Mouse (Mus musculus): ENCODE data around the gene Oma1. TPM values are rescaled to one million over a fixed set of nuclear protein-coding genes. Genes with fewer than 3 reads are reported as not detected.

Oma1 gene
- polyA plus RNA-seq, 1 experiment from 2014 or later, result 10.9 TPM

GRCm38 (mm10) chr4:103387292-103387691 lies 73.7 kb downstream of the Oma1 start:
- H3K9me3 ChIP-seq (ENCODE audit: control insufficient read depth, low read length), result no peaks in the 10 kb centered on the region
- peak; percentile 54; the same call in 1 of the 2 replicates for ATAC-seq
- no peak overlapping the region for H3K9ac ChIP-seq (ENCODE audit: low read depth, low read length)
- no peak overlapping the region for H3K4me3 ChIP-seq (ENCODE audit: low read length)
- WGBS, result 51% methylated on average over 3 of the region's 3 CpGs
- H3K36me3 ChIP-seq (ENCODE audit: control insufficient read depth, insufficient read depth, low read length), result no peaks in the 10 kb centered on the region
- no peak overlapping the region for H3K27ac ChIP-seq (ENCODE audit: low read depth, low read length)
- no peak overlapping the region for H3K4me2 ChIP-seq (ENCODE audit: low read length)
- H3K27me3 ChIP-seq (replicated peaks; ENCODE audit: control insufficient read depth, insufficient read depth, low read length), result no peaks in the 10 kb centered on the region
- H3K4me1 ChIP-seq (ENCODE audit: control insufficient read depth, insufficient read depth, low read depth, low read length), result no peaks in the 10 kb centered on the region; the same call in 1 of the 2 replicates

GRCm38 (mm10) chr4:103388530-103389178 lies 75.0 kb downstream of the Oma1 start:
- WGBS, result 74% methylated on average over 8 of the region's 8 CpGs
- no peaks in the 10 kb centered on the region for H3K9me3 ChIP-seq (ENCODE audit: control insufficient read depth, low read length)
- H3K27me3 ChIP-seq (replicated peaks; ENCODE audit: control insufficient read depth, insufficient read depth, low read length), result no peaks in the 10 kb centered on the region
- H3K27ac ChIP-seq (ENCODE audit: low read depth, low read length), result no peak overlapping the region
- no peak for ATAC-seq
- no peak overlapping the region for H3K9ac ChIP-seq (ENCODE audit: low read depth, low read length)
- H3K36me3 ChIP-seq (ENCODE audit: control insufficient read depth, insufficient read depth, low read length), result no peaks in the 10 kb centered on the region
- no peaks in the 10 kb centered on the region; the same call in 1 of the 2 replicates for H3K4me1 ChIP-seq (ENCODE audit: control insufficient read depth, insufficient read depth, low read depth, low read length)
- H3K4me3 ChIP-seq (ENCODE audit: low read length), result no peak overlapping the region
- H3K4me2 ChIP-seq (ENCODE audit: low read length), result no peak overlapping the region

GRCm38 (mm10) chr4:103389583-103389982 lies 76.0 kb downstream of the Oma1 start:
- H3K36me3 ChIP-seq (ENCODE audit: control insufficient read depth, insufficient read depth, low read length), result no peaks in the 10 kb centered on the region
- H3K4me3 ChIP-seq (ENCODE audit: low read length), result no peak overlapping the region
- 36% methylated on average over 3 of the region's 3 CpGs for WGBS
- no peak for ATAC-seq
- no peaks in the 10 kb centered on the region for H3K27me3 ChIP-seq (replicated peaks; ENCODE audit: control insufficient read depth, insufficient read depth, low read length)
- H3K27ac ChIP-seq (ENCODE audit: low read depth, low read length), result no peak overlapping the region
- no peaks in the 10 kb centered on the region for H3K9me3 ChIP-seq (ENCODE audit: control insufficient read depth, low read length)
- H3K9ac ChIP-seq (ENCODE audit: low read depth, low read length), result no peak overlapping the region
- H3K4me1 ChIP-seq (ENCODE audit: control insufficient read depth, insufficient read depth, low read depth, low read length), result no peaks in the 10 kb centered on the region; the same call in 1 of the 2 replicates
- H3K4me2 ChIP-seq (ENCODE audit: low read length), result no peak overlapping the region

- Histone ChIP-seq H3K9me3 (ENCODE audit: control insufficient read depth, low read length) (no peaks in the 10 kb centered on the region), H3K9ac (ENCODE audit: low read depth, low read length) (no peak overlapping the region), H3K4me1 (ENCODE audit: control insufficient read depth, insufficient read depth, low read depth, low read length) (no peaks in the 10 kb centered on the region; the same call in 1 of the 2 replicates), H3K4me2 (ENCODE audit: low read length) (no peak overlapping the region), H3K27ac (ENCODE audit: low read depth, low read length) (no peak overlapping the region), H3K27me3 (replicated peaks; ENCODE audit: control insufficient read depth, insufficient read depth, low read length) (no peaks in the 10 kb centered on the region), H3K4me3 (ENCODE audit: low read length) (no peak overlapping the region), H3K36me3 (ENCODE audit: control insufficient read depth, insufficient read depth, low read length) (no peaks in the 10 kb centered on the region)
- ATAC-seq, result no peak
- WGBS, result 63% methylated on average over 2 of the region's 2 CpGs
These were observed 76.9 kb downstream of the Oma1 start for GRCm38 (mm10) chr4:103390499-103390898.

- H3K4me3 ChIP-seq (ENCODE audit: low read length), result no peak overlapping the region
- no peak overlapping the region for H3K4me2 ChIP-seq (ENCODE audit: low read length)
- 88% methylated on average over 4 of the region's 4 CpGs for WGBS
- no peak overlapping the region for H3K27ac ChIP-seq (ENCODE audit: low read depth, low read length)
- no peaks in the 10 kb centered on the region for H3K4me1 ChIP-seq (ENCODE audit: control insufficient read depth, insufficient read depth, low read depth, low read length)
- no peaks in the 10 kb centered on the region for H3K27me3 ChIP-seq (replicated peaks; ENCODE audit: control insufficient read depth, insufficient read depth, low read length)
- no peaks in the 10 kb centered on the region for H3K36me3 ChIP-seq (ENCODE audit: control insufficient read depth, insufficient read depth, low read length)
- H3K9ac ChIP-seq (ENCODE audit: low read depth, low read length), result no peak overlapping the region
- H3K9me3 ChIP-seq (ENCODE audit: control insufficient read depth, low read length), result no peaks in the 10 kb centered on the region
- ATAC-seq, result no peak
These were observed 81.5 kb downstream of the Oma1 start for GRCm38 (mm10) chr4:103395066-103395465.

- Histone ChIP-seq H3K36me3 (ENCODE audit: control insufficient read depth, insufficient read depth, low read length) (no peaks in the 10 kb centered on the region), H3K9ac (ENCODE audit: low read depth, low read length) (no peak overlapping the region), H3K27ac (ENCODE audit: low read depth, low read length) (no peak overlapping the region), H3K4me2 (ENCODE audit: low read length) (no peak overlapping the region), H3K9me3 (ENCODE audit: control insufficient read depth, low read length) (no peaks in the 10 kb centered on the region), H3K27me3 (replicated peaks; ENCODE audit: control insufficient read depth, insufficient read depth, low read length) (no peaks in the 10 kb centered on the region), H3K4me1 (ENCODE audit: control insufficient read depth, insufficient read depth, low read depth, low read length) (no peaks in the 10 kb centered on the region), H3K4me3 (ENCODE audit: low read length) (no peak overlapping the region)
- ATAC-seq, result no peak
- WGBS, result 80% methylated on average over 9 of the region's 9 CpGs
These were observed 82.3 kb downstream of the Oma1 start for GRCm38 (mm10) chr4:103395905-103396304.

- 82% methylated on average over 4 of the region's 4 CpGs for WGBS
- H3K9ac ChIP-seq (ENCODE audit: low read depth, low read length), result no peak overlapping the region
- H3K4me1 ChIP-seq (ENCODE audit: control insufficient read depth, insufficient read depth, low read depth, low read length), result no peaks in the 10 kb centered on the region
- no peaks in the 10 kb centered on the region for H3K27me3 ChIP-seq (replicated peaks; ENCODE audit: control insufficient read depth, insufficient read depth, low read length)
- no peak for ATAC-seq
- H3K27ac ChIP-seq (ENCODE audit: low read depth, low read length), result no peak overlapping the region
- no peaks in the 10 kb centered on the region for H3K9me3 ChIP-seq (ENCODE audit: control insufficient read depth, low read length)
- H3K4me2 ChIP-seq (ENCODE audit: low read length), result no peak overlapping the region
- no peaks in the 10 kb centered on the region for H3K36me3 ChIP-seq (ENCODE audit: control insufficient read depth, insufficient read depth, low read length)
- H3K4me3 ChIP-seq (ENCODE audit: low read length), result no peak overlapping the region
These were observed 83.3 kb downstream of the Oma1 start for GRCm38 (mm10) chr4:103396876-103397275.

- WGBS, result 72% methylated on average over 4 of the region's 4 CpGs
- no peaks in the 10 kb centered on the region for H3K4me1 ChIP-seq (ENCODE audit: control insufficient read depth, insufficient read depth, low read depth, low read length)
- ATAC-seq, result no peak
- no peak overlapping the region for H3K4me3 ChIP-seq (ENCODE audit: low read length)
- H3K27me3 ChIP-seq (replicated peaks; ENCODE audit: control insufficient read depth, insufficient read depth, low read length), result no peaks in the 10 kb centered on the region
- H3K36me3 ChIP-seq (ENCODE audit: control insufficient read depth, insufficient read depth, low read length), result no peaks in the 10 kb centered on the region
- H3K9ac ChIP-seq (ENCODE audit: low read depth, low read length), result no peak overlapping the region
- no peak overlapping the region for H3K4me2 ChIP-seq (ENCODE audit: low read length)
- H3K9me3 ChIP-seq (ENCODE audit: control insufficient read depth, low read length), result no peaks in the 10 kb centered on the region
- no peak overlapping the region for H3K27ac ChIP-seq (ENCODE audit: low read depth, low read length)
These were observed 89.0 kb downstream of the Oma1 start for GRCm38 (mm10) chr4:103402581-103402980.

- no peaks in the 10 kb centered on the region for H3K9me3 ChIP-seq (ENCODE audit: control insufficient read depth, low read length)
- WGBS, result 58% methylated on average over 3 of the region's 3 CpGs
- no peak overlapping the region for H3K4me3 ChIP-seq (ENCODE audit: low read length)
- H3K27me3 ChIP-seq (replicated peaks; ENCODE audit: control insufficient read depth, insufficient read depth, low read length), result no peaks in the 10 kb centered on the region
- ATAC-seq, result no peak
- H3K9ac ChIP-seq (ENCODE audit: low read depth, low read length), result no peak overlapping the region
- H3K4me2 ChIP-seq (ENCODE audit: low read length), result no peak overlapping the region
- H3K4me1 ChIP-seq (ENCODE audit: control insufficient read depth, insufficient read depth, low read depth, low read length), result no peaks in the 10 kb centered on the region
- H3K36me3 ChIP-seq (ENCODE audit: control insufficient read depth, insufficient read depth, low read length), result no peaks in the 10 kb centered on the region
- H3K27ac ChIP-seq (ENCODE audit: low read depth, low read length), result no peak overlapping the region
These were observed 91.7 kb downstream of the Oma1 start for GRCm38 (mm10) chr4:103405321-103405720.

Measured in hindbrain, embryonic 16.5 days (tissue).